Mouse (Mus musculus): Measurements from ENCODE around the gene 1700066M21Rik. TPM values are rescaled to one million over a fixed set of nuclear protein-coding genes. Genes with fewer than 3 reads are reported as not detected.
A peak's percentile ranks its signal among the peaks of the same experiment; 100 is the strongest.

1700066M21Rik gene
- polyA plus RNA-seq, 1 experiment, result 15.3 TPM

DNA sequence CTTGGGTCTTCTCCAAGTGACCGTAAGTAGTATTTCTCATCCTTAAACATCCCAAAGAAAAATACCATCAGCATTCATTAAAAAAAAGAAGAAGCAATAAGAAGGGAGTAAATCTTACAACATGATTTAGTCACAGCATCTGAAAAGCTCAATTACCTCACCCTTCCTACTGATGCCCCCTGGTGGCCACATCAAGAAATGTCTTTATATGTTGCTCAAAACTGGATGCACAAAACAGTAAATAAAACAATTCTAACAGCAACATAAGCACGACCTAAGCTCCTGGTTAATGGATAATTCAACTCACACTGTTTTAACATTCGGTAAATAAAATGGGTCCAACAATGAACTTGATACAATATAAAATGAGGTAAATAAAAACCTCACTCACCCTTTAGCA, 16.6 kb downstream of the 1700066M21Rik start:
- DNase-seq, result peak; percentile 20 to 28
- 56% methylated on average over 3 of the region's 3 CpGs for WGBS
- Histone ChIP-seq H3K4me3 (replicated peaks; ENCODE audit: insufficient read depth, low read depth, low read length) (no peak overlapping the region), H3K27me3 (ENCODE audit: control insufficient read depth, insufficient read depth, low read length) (no peaks in the 10 kb centered on the region), H3K27ac (ENCODE audit: insufficient read depth, low read length) (no peak overlapping the region), H3K4me1 (ENCODE audit: control insufficient read depth, insufficient read depth, low read length) (no peaks in the 10 kb centered on the region)
- TF ChIP-seq POLR2A (IDR thresholded peaks at IDR 0.05; ENCODE audit: borderline replicate concordance, insufficient read depth, low read length), result no peak
- TF ChIP-seq CTCF (IDR thresholded peaks at IDR 0.05; ENCODE audit: borderline replicate concordance, insufficient read depth, low read depth, low read length), result 0 out of 2 replicates have a peak, but pooled peaks have one; percentile 34

DNA sequence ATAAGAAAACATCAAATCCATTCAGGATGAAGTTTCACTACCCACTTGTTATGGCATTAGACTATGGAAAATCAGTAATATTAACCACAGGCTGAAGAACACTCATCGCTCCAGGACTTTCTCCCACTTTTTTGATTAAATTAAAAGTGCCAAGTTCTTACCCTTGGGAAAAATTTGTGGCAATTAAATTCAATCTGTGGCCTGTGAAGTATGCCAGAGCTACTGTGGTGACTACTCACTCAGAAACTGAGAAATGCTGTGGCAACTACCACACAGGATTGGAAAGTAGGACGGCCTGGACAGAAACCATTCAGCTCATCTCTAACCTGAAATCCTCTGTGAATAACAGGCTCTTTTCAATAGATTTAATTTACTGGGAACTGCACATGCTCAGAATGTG, 22.9 kb downstream of the 1700066M21Rik start:
- WGBS, result 24% methylated on average over 2 of the region's 2 CpGs

DNA sequence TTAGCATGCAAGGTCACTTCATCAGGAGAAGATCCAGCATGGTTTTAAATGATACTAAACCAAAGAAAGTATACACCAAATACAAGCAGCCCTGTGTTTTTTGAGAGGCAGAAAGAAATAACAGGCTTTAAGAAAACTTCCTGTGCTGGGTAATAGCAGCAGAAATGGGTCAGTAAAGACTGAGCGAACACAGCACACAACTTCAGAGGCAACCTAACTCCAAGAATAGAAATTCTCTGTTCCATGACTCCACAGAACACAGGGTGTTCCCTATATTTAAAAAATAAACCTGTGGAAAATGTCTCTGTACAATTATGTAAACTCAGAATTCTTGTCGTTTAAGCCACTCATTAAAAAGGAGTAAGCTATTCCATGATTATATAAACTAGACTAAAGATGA, 23.5 kb downstream of the 1700066M21Rik start:
- Histone ChIP-seq H3K4me1 (ENCODE audit: control insufficient read depth, insufficient read depth, low read length) (no peaks in the 10 kb centered on the region), H3K4me3 (replicated peaks; ENCODE audit: insufficient read depth, low read depth, low read length) (no peak overlapping the region), H3K27me3 (ENCODE audit: control insufficient read depth, insufficient read depth, low read length) (no peaks in the 10 kb centered on the region), H3K27ac (ENCODE audit: insufficient read depth, low read length) (no peak overlapping the region)
- DNase-seq, result no peak
- TF ChIP-seq CTCF (IDR thresholded peaks at IDR 0.05; ENCODE audit: borderline replicate concordance, insufficient read depth, low read depth, low read length), result no peak
- TF ChIP-seq POLR2A (IDR thresholded peaks at IDR 0.05; ENCODE audit: borderline replicate concordance, insufficient read depth, low read length), result no peak
- WGBS, result 90% methylated on average over 2 of the region's 2 CpGs

More for the DNA sequence above, 22.9 kb downstream of the 1700066M21Rik start:
- Histone ChIP-seq H3K4me3 (replicated peaks; ENCODE audit: insufficient read depth, low read depth, low read length) (no peak overlapping the region), H3K27me3 (ENCODE audit: control insufficient read depth, insufficient read depth, low read length) (no peaks in the 10 kb centered on the region), H3K4me1 (ENCODE audit: control insufficient read depth, insufficient read depth, low read length) (no peaks in the 10 kb centered on the region), H3K27ac (ENCODE audit: insufficient read depth, low read length) (no peak overlapping the region)
- TF ChIP-seq POLR2A (IDR thresholded peaks at IDR 0.05; ENCODE audit: borderline replicate concordance, insufficient read depth, low read length) (no peak), CTCF (IDR thresholded peaks at IDR 0.05; ENCODE audit: borderline replicate concordance, insufficient read depth, low read depth, low read length) (no peak)
- DNase-seq, result no peak

DNA sequence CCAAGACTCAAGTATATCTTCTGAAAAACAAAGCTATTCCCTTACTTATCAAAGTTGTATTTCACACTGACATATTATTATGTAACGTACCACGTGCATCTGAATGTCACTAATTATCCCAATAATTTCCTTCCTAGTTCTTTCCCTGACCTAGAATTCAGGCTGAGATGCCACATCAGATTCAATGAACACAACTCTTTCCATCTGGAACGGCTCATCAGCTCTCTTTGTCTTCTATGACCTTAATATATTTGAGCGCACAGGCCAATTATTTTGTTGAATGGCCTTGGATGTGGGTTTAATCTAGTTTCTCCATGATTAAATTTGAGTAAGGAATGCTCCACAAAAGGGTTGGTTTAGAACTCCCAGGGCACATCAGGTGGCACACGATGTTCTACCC, 24.7 kb downstream of the 1700066M21Rik start:
- Histone ChIP-seq H3K27me3 (ENCODE audit: control insufficient read depth, insufficient read depth, low read length) (no peaks in the 10 kb centered on the region), H3K4me3 (replicated peaks; ENCODE audit: insufficient read depth, low read depth, low read length) (no peak overlapping the region), H3K27ac (ENCODE audit: insufficient read depth, low read length) (no peak overlapping the region), H3K4me1 (ENCODE audit: control insufficient read depth, insufficient read depth, low read length) (no peaks in the 10 kb centered on the region)
- no peak for DNase-seq
- WGBS, result 89% methylated on average over 5 of the region's 5 CpGs
- TF ChIP-seq CTCF (IDR thresholded peaks at IDR 0.05; ENCODE audit: borderline replicate concordance, insufficient read depth, low read depth, low read length) (no peak), POLR2A (IDR thresholded peaks at IDR 0.05; ENCODE audit: borderline replicate concordance, insufficient read depth, low read length) (no peak)

DNA sequence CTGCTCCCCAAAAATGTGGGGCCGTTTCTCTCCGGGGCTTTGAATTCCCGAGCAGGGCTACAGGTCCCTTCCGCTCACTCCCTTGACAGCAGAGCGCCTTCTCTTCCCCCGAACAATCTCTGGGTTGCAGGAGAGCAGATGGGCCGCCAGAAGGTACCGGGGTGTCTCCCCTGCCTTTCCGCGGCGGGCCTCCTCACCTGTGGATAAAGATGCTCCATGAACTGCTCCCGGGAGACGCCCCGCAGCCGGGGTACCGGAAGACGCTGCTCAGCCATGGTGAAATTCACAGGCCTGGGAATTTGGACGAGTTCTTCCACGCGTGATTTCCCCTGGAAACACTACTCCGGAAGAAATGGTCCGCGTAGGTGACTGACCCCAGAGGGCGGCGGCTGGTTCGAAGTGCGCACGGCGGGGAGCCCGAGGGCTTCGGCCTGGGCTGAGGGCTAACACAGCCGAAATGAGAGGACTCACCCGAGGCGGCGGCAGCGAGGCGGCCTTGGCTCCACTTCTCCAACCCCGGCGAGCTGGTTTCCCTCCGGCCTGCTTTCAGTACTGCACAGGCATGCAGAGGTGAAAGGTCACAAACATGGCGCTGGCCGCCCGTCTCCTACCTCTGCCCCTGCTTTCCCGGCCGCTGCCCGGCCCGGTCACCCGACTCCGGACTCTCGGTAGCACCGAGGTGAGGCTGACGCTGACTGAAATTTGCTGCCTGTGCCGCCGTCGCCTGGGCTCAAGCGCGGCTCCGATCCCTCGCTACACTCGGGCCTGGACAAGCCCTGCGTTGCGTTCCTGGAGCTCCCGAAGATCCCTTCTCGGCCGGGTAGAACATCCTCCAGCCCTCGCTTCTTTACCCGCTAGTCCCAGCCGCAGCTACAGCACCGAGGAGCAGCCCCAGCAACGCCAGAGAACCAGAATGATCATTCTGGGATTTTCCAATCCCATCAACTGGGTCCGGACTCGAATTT, 29.0 kb downstream of the 1700066M21Rik start, which contains the start of the genes Maip1 and Tyw5:
Gene Maip1, plus strand, starts transcription at position 142 of the 965 bp plus-strand sequence.
Gene Tyw5, minus strand, starts transcription at position 915 of the 965 bp plus-strand sequence.
- H3K27ac ChIP-seq (ENCODE audit: insufficient read depth, low read length), result peak within 1 kb of the TSS; percentile 98
- WGBS, result under 1% methylated on average over 72 of the region's 72 CpGs
- no peak for TF ChIP-seq CTCF (IDR thresholded peaks at IDR 0.05; ENCODE audit: borderline replicate concordance, insufficient read depth, low read depth, low read length)
- peak; percentile 25; the same call in 1 of the 2 replicates for TF ChIP-seq POLR2A (IDR thresholded peaks at IDR 0.05; ENCODE audit: borderline replicate concordance, insufficient read depth, low read length)
- peak; percentile 85 to 91 for DNase-seq
- H3K4me1 ChIP-seq (ENCODE audit: control insufficient read depth, insufficient read depth, low read length), result peaks cover 6% of the 10 kb centered on the region; the same call in 1 of the 2 replicates
- no peaks in the 10 kb centered on the region for H3K27me3 ChIP-seq (ENCODE audit: control insufficient read depth, insufficient read depth, low read length)
- peak within 1 kb of the TSS; percentile 84 for H3K4me3 ChIP-seq (replicated peaks; ENCODE audit: insufficient read depth, low read depth, low read length)

DNA sequence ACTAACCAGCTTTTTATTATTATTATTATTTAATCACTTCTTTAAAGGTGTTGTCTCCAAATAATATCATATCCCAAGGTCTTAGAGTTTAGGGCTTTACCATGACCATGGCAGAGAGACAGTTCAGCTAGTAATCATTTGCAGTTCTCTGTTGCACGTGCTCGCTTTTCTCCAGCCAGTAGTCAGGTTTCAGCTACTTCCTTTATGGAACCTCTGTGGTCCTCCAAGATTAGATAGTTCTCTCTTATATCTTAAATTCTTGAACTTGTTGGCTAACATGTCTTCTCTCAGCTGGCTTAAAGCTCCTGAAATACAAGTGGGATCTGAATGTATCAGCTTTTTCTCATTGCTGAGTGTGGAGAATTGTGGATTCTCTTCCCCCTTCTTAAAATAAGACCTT, 31.6 kb downstream of the 1700066M21Rik start:
- DNase-seq, result no peak
- TF ChIP-seq POLR2A (IDR thresholded peaks at IDR 0.05; ENCODE audit: borderline replicate concordance, insufficient read depth, low read length) (no peak), CTCF (IDR thresholded peaks at IDR 0.05; ENCODE audit: borderline replicate concordance, insufficient read depth, low read depth, low read length) (no peak)
- H3K27me3 ChIP-seq (ENCODE audit: control insufficient read depth, insufficient read depth, low read length), result no peaks in the 10 kb centered on the region
- peaks cover 6% of the 10 kb centered on the region; the same call in 1 of the 2 replicates for H3K4me1 ChIP-seq (ENCODE audit: control insufficient read depth, insufficient read depth, low read length)
- 95% methylated on average over 2 of the region's 2 CpGs for WGBS
- no peak overlapping the region for H3K27ac ChIP-seq (ENCODE audit: insufficient read depth, low read length)
- H3K4me3 ChIP-seq (replicated peaks; ENCODE audit: insufficient read depth, low read depth, low read length), result no peak overlapping the region

DNA sequence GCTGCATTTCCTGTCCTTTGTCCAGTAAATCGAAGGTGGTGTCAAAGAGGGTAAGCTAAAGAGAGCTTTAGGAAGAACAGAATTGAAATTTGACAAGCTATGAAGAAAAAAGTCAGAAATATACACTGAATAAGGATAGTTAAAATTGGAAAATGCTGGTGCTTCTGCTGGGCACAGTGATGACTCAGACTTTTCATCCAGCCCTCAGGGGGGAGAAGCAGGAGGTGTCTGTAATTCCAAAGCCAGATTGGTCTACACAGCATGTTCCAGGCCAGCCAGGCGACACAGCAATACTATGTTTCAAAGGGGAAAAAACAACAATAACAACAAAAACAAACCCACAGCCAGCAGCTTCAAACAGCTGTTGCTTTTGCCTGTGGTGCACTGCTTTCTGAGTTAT, 36.0 kb downstream of the 1700066M21Rik start:
- Histone ChIP-seq H3K4me1 (ENCODE audit: control insufficient read depth, insufficient read depth, low read length) (peaks cover 6% of the 10 kb centered on the region; the same call in 1 of the 2 replicates), H3K27ac (ENCODE audit: insufficient read depth, low read length) (no peak overlapping the region), H3K27me3 (ENCODE audit: control insufficient read depth, insufficient read depth, low read length) (no peaks in the 10 kb centered on the region), H3K4me3 (replicated peaks; ENCODE audit: insufficient read depth, low read depth, low read length) (no peak overlapping the region)
- WGBS, result 49% methylated on average over 2 of the region's 2 CpGs
- no peak for TF ChIP-seq CTCF (IDR thresholded peaks at IDR 0.05; ENCODE audit: borderline replicate concordance, insufficient read depth, low read depth, low read length)
- TF ChIP-seq POLR2A (IDR thresholded peaks at IDR 0.05; ENCODE audit: borderline replicate concordance, insufficient read depth, low read length), result no peak
- DNase-seq, result no peak

All from cerebellum, adult 2 months (tissue).